Comparison of ENCODE assay signal across 8 mouse cellular contexts in the genomic region with DNA sequence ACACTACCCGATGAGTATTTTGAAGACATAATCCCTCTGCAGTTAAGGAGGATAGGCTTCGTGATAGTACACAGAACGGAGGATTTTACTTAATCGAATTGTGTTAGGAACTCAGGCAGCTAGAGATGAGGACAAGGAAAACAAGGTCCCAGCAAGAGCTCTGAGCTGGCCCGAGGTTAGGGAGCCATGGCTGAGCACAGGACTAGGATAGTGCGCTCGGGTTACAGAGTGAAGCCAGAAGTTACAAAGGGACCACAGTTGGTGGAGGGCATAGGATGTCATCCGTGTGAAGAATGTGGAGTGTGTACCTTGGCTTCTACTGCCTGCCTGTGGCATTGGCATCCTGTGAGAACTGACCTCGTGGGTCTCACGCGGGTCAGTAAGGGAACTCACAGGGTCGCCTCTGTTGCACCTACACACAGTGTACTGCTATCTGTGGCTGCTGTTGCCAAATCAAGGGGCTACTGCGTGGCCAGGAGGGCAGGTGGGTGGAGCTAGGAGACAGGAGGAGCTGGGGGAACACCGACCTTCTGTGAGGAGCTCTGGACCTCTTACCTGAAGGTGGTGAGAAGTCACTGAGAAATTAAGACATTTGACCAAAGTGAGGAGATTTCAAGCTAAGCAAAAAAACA. TPM values are rescaled to one million over a fixed set of nuclear protein-coding genes. Genes with fewer than 3 reads are reported as not detected.
DNase-seq lines count a peak whose midpoint lies in the region; ATAC-seq and TF ChIP-seq lines count a peak whose summit lies in the region.

No protein-coding gene starts in this region.

- H3K4me1 ChIP-seq in lung, postnatal 0 days (ENCODE audit: insufficient read depth, low read depth, low read length), result peaks cover 4% of the 10 kb centered on the region; the same call in 1 of the 2 replicates
- H3K4me1 ChIP-seq in liver, embryonic 13.5 days (replicated peaks), result peaks cover 9% of the 10 kb centered on the region
- H3K4me1 ChIP-seq in stomach, embryonic 16.5 days (ENCODE audit: control insufficient read depth, insufficient read depth, low read length), result 0 out of 2 replicates have a peak, but pooled peaks cover 3% of the 10 kb centered on the region

- H3K36me3 ChIP-seq in lung, postnatal 0 days (ENCODE audit: insufficient read depth, low read length), result no peaks in the 10 kb centered on the region
- H3K36me3 ChIP-seq in liver, embryonic 13.5 days, result no peaks in the 10 kb centered on the region
- H3K36me3 ChIP-seq in stomach, embryonic 16.5 days (ENCODE audit: control insufficient read depth, insufficient read depth, low read length), result no peaks in the 10 kb centered on the region

- no peak for ATAC-seq in CD4-positive, CD25-positive, alpha-beta regulatory T cell, adult 4 months
- no peak for ATAC-seq in lung, postnatal 0 days
- no peak for ATAC-seq in liver, embryonic 13.5 days (ENCODE audit: low read depth)
- ATAC-seq in stomach, embryonic 16.5 days (ENCODE audit: insufficient read depth, low FRiP score), result no peak

- peak; percentile 7 for DNase-seq in CD4-positive, CD25-positive, alpha-beta regulatory T cell, adult 2 months (ENCODE audit: low read depth, low spot score)
- no peak for DNase-seq in lung, postnatal 0 days (ENCODE audit: low spot score)
- no peak for DNase-seq in lung, postnatal 14 days
- DNase-seq in liver, embryonic 13.5 days, result no peak
- no peak for DNase-seq in Muller cell, postnatal 12 days (ENCODE audit: inconsistent ontology term)
- DNase-seq in thymus, postnatal 25 days, result no peak

- no peak overlapping the region for H3K27ac ChIP-seq in lung, postnatal 0 days (ENCODE audit: low read length)
- no peak overlapping the region for H3K27ac ChIP-seq in liver, embryonic 13.5 days
- peak overlapping the region; percentile 4; the same call in 1 of the 2 replicates for H3K27ac ChIP-seq in stomach, embryonic 16.5 days (ENCODE audit: low read length)

- no peak overlapping the region for H3K4me3 ChIP-seq in lung, postnatal 0 days (ENCODE audit: low read depth, low read length)
- no peak overlapping the region for H3K4me3 ChIP-seq in liver, embryonic 13.5 days (replicated peaks)
- H3K4me3 ChIP-seq in stomach, embryonic 16.5 days (replicated peaks; ENCODE audit: low read length), result peak overlapping the region; percentile 37

- H3K9ac ChIP-seq in lung, postnatal 0 days (replicated peaks; ENCODE audit: low read depth), result no peak overlapping the region
- H3K9ac ChIP-seq in liver, embryonic 13.5 days, result no peak overlapping the region
- H3K9ac ChIP-seq in stomach, embryonic 16.5 days (ENCODE audit: low read length), result peak overlapping the region; percentile 59

- WGBS in lung, postnatal 0 days, result 40% methylated on average over 14 of the region's 14 CpGs
- 38% methylated on average over 14 of the region's 14 CpGs for WGBS in liver, embryonic 13.5 days (ENCODE audit: insufficient replicate concordance)
- 47% methylated on average over 14 of the region's 14 CpGs for WGBS in stomach, embryonic 16.5 days

- no peak for TF ChIP-seq EP300 in lung, postnatal 0 days (IDR thresholded peaks at IDR 0.05)

- peak overlapping the region; percentile 48 for H3K4me2 ChIP-seq in lung, postnatal 0 days (replicated peaks; ENCODE audit: low read depth, low read length)
- peak overlapping the region; percentile 46 for H3K4me2 ChIP-seq in liver, embryonic 13.5 days
- H3K4me2 ChIP-seq in stomach, embryonic 16.5 days (ENCODE audit: low read depth, low read length), result peak overlapping the region; percentile 62

- H3K27me3 ChIP-seq in lung, postnatal 0 days (replicated peaks; ENCODE audit: insufficient read depth, low read length), result no peaks in the 10 kb centered on the region
- H3K27me3 ChIP-seq in liver, embryonic 13.5 days, result no peaks in the 10 kb centered on the region
- no peaks in the 10 kb centered on the region for H3K27me3 ChIP-seq in stomach, embryonic 16.5 days (ENCODE audit: control insufficient read depth, insufficient read depth, low read length)

- no peak for TF ChIP-seq CTCF in lung, postnatal 0 days (IDR thresholded peaks at IDR 0.05)

- no peaks in the 10 kb centered on the region for H3K9me3 ChIP-seq in lung, postnatal 0 days (ENCODE audit: low read length)
- H3K9me3 ChIP-seq in liver, embryonic 13.5 days (replicated peaks), result no peaks in the 10 kb centered on the region
- H3K9me3 ChIP-seq in stomach, embryonic 16.5 days (replicated peaks; ENCODE audit: control insufficient read depth, low read length), result no peaks in the 10 kb centered on the region

RNA-seq across cellular contexts. Expression of a gene that starts 29.0 kb away (rescaled TPM):
- under 1 TPM in 1 of 2 experiments, not detected in 1; 0.34 TPM for polyA plus RNA-seq in CD4-positive, CD25-positive, alpha-beta regulatory T cell, adult 4 months (2017; shearing (Covaris generic))
- 1.5 TPM in 2 replicates for polyA plus RNA-seq in lung, postnatal 0 days (2015; fragmentation: Nextera tagmentation; extraction: Ambion mirVana)
- polyA plus RNA-seq in liver, embryonic 13.5 days (2015; fragmentation: Nextera tagmentation; extraction: Ambion mirVana), result 0.40 and 0.61 TPM in 2 replicates
- 2.5 and 4.0 TPM in 2 replicates for polyA plus RNA-seq in stomach, embryonic 16.5 days (2015; fragmentation: Nextera tagmentation; extraction: Ambion mirVana)
